Mouse (Mus musculus) liver, adult 2 months (tissue): ENCODE data around the gene Grik1. TPM values are rescaled to one million over a fixed set of nuclear protein-coding genes. Genes with fewer than 3 reads are reported as not detected.

Experiments
- DNase-seq: peaks from one replicate; pipeline ENCODE4 v3.0.0-alpha.2; 2011; ENCODE audit warnings: low read depth, low spot score; ENCODE audit errors: extremely low read depth
- H3K27ac ChIP-seq: fragments of 200-500 bp; replicated peaks from 2 replicates; pipeline ENCODE4 v1.5.1; 2012; ENCODE audit warnings: low read depth, mild to moderate bottlenecking, control low read depth, inconsistent platforms, low read length; ENCODE audit not compliant: insufficient read depth
- H3K27me3 ChIP-seq: fragments of 200-500 bp; 2 replicates; pipeline ENCODE4 v1.6.1; 2012; ENCODE audit warnings: mild to moderate bottlenecking, moderate library complexity, low read length, inconsistent platforms; ENCODE audit not compliant: control insufficient read depth, insufficient read depth
- H3K36me3 ChIP-seq: fragments of 200-500 bp; 2 replicates; pipeline ENCODE4 v1.6.1; 2012; ENCODE audit warnings: low read length, inconsistent platforms; ENCODE audit not compliant: control insufficient read depth, insufficient read depth
- H3K4me1 ChIP-seq: fragments of 200-500 bp; 2 replicates; pipeline ENCODE4 v1.6.1; 2011; ENCODE audit warnings: low read length; ENCODE audit not compliant: control insufficient read depth, insufficient read depth
- H3K4me3 ChIP-seq: fragments of 200-500 bp; 2 replicates; pipeline ENCODE4 v1.5.1; 2011; ENCODE audit warnings: low read depth, mild to moderate bottlenecking, control low read depth, low read length, moderate library complexity; ENCODE audit not compliant: insufficient read depth
- H3K79me2 ChIP-seq: fragments of 200-500 bp; 2 replicates; pipeline ENCODE4 v1.6.1; 2012; ENCODE audit warnings: inconsistent platforms, mild to moderate bottlenecking, low read length, moderate library complexity; ENCODE audit not compliant: control insufficient read depth, insufficient read depth
- H3K9ac ChIP-seq: fragments of 200-500 bp; 2 replicates; pipeline ENCODE4 v1.6.1; 2012; ENCODE audit warnings: low read depth, mild to moderate bottlenecking, control low read depth, inconsistent platforms, low read length
- CTCF ChIP-seq: fragments of 200-500 bp; IDR thresholded peaks from 2 replicates; pipeline ENCODE4 v1.5.1; 2011; ENCODE audit warnings: low read depth, low read length, control low read depth
- POLR2A ChIP-seq: fragments of 200-500 bp; IDR thresholded peaks from 2 replicates; pipeline ENCODE4 v1.6.1; 2011; ENCODE audit warnings: low read length, control low read depth; ENCODE audit not compliant: insufficient read depth; ENCODE audit errors: extremely low read depth
- WGBS: fragments of 180-500 bp; shearing (Covaris S2); methylation state at CpG from one replicate; pipeline ENCODE4 v1.1.7; 2018; 5-methylcytosine and 5-hydroxymethylcytosine counted together
- polyA plus RNA-seq: library from polyadenylated mRNA; depleted of rRNA; stranded (reverse); fragments of >200 nt; gene quantifications from 2 replicates; pipeline ENCODE4 v1.2.3, GENCODE M21; 2012
- total RNA-seq: library from RNA; depleted of rRNA; stranded (reverse); fragments of >200 nt; gene quantifications from 2 replicates; pipeline ENCODE4 v1.2.3, GENCODE M21; 2014

Gene Grik1
- total and polyA plus RNA-seq, 2 experiments, result not detected

DNA sequence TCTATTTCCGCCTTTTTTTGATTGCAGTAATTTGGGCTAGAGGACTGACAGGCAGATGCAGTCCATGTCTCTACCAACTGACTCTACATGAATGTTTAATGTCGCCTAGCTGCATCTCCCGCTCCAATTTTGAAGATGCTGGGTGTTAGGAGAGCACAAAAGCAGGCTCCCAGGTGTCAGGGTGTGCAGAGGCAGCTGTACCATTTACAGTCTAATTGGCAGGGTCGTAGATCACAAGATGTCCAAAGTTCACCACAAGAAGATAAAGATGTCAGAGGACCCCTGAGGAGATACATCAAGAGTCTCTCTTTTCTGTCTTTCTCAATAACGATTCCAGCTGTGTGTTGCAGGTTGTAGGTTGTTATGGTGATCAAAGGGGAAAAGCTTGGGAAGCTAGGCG, 111.3 kb downstream of the Grik1 start:
- H3K79me2 ChIP-seq, result no peaks in the 10 kb centered on the region
- no peaks in the 10 kb centered on the region for H3K27me3 ChIP-seq
- no peak for TF ChIP-seq POLR2A
- H3K36me3 ChIP-seq, result no peaks in the 10 kb centered on the region
- 69% methylated on average over 6 of the region's 6 CpGs for WGBS
- H3K4me3 ChIP-seq, result no peak overlapping the region
- no peak overlapping the region for H3K9ac ChIP-seq
- DNase-seq, result no peak
- H3K27ac ChIP-seq, result no peak overlapping the region
- no peaks in the 10 kb centered on the region for H3K4me1 ChIP-seq

DNA sequence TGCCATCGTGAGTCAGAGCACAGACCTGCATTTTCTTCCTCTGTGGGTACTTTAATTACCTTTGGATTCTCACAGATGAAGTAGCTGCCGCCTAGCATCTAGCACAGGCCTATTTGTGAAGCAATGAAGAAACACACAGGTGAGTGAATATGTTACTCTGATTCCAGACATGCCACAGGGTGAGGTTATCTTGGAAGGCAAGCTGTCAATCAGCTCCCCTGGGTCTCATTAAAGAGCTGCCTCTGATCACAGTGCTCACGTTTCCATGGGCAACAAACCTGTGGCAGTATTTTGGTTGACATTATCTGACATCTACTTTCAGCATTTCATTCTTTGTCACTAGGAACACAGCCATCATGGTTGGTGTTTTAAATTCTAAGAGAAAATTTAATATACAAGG, 112.7 kb downstream of the Grik1 start:
- H3K79me2 ChIP-seq, result no peaks in the 10 kb centered on the region
- H3K9ac ChIP-seq, result no peak overlapping the region
- no peak overlapping the region for H3K4me3 ChIP-seq
- no peak overlapping the region for H3K27ac ChIP-seq
- WGBS, result 59% methylated on average over 3 of the region's 3 CpGs
- DNase-seq, result no peak
- TF ChIP-seq POLR2A, result no peak
- no peak for TF ChIP-seq CTCF
- H3K27me3 ChIP-seq, result no peaks in the 10 kb centered on the region
- no peaks in the 10 kb centered on the region for H3K4me1 ChIP-seq
- no peaks in the 10 kb centered on the region for H3K36me3 ChIP-seq

DNA sequence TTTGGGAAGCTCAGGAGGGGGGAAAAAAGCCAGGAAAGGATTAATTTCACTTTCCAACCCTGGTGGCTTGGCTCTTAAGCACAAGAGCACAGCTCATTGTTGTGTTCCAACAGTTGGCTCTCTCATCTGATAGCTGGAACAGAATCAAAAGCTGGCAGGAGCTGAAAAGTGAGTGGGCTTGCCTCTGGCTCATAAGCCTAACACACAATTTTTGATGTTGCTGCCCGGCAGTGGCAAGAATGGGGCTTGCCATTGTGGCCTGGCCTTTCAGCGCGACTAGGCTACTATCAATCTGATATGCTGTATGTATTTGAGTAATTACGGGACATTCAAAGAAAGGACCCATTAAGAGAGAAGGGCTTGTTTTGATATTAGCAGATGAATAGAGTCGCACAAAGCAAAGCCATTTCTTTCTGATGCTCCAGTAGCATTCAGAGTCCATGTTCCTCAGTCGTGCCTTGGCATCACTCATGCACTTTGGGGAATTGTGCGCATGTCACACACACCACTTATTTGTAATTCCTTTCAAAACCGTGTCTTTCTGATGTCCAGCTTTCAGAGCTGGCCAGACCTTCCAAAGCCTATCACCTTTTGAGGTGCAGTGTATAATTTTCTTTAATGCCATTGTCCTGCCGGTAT, 115.9 kb downstream of the Grik1 start:
- WGBS, result 84% methylated on average over 9 of the region's 9 CpGs
- Histone ChIP-seq H3K9ac (no peak overlapping the region), H3K36me3 (no peaks in the 10 kb centered on the region), H3K79me2 (no peaks in the 10 kb centered on the region), H3K27ac (no peak overlapping the region), H3K4me1 (no peaks in the 10 kb centered on the region), H3K27me3 (no peaks in the 10 kb centered on the region), H3K4me3 (no peak overlapping the region)
- no peak for DNase-seq
- TF ChIP-seq POLR2A, result no peak

DNA sequence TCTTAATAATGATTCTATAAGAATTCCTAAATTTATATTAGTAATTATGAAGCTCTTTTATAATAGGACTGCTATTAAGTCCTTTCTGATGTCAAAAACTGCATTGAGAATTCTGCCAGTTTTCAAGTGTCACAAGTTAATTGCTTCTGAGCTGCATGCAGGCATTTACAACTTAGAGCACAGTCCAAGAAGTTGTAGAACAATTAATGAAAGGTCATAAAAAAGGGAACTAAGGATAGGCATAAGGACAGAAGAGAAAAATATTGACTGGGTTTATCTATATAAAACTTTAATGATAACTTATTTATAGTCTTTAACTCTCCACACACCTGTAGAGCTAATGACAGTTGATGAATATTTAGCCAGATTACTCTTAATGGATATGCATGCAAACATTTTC, 123.5 kb downstream of the Grik1 start:
- Histone ChIP-seq H3K79me2 (no peaks in the 10 kb centered on the region), H3K4me1 (no peaks in the 10 kb centered on the region), H3K36me3 (no peaks in the 10 kb centered on the region), H3K4me3 (no peak overlapping the region), H3K9ac (no peak overlapping the region), H3K27ac (no peak overlapping the region), H3K27me3 (no peaks in the 10 kb centered on the region)
- TF ChIP-seq CTCF, result no peak
- TF ChIP-seq POLR2A, result no peak
- no peak for DNase-seq

DNA sequence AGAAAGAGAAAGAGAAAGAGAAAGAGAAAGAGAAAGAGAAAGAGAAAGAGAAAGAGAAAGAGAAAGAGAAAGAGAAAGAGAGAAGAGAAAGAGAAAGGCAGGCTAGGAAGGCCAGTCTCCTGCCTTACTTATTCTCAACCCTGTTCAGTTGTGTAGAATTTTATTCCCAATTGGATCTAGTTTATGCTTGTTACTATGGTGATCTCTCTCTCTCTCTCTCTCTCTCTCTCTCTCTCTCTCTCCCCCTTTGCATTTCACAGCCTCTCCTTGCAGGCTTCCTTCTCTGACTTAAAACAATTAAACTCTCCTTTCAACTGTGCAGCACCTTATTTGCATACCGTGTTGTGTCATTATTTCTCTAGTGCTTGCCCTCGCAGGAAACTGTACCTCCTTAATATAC, 147.5 kb downstream of the Grik1 start:
- TF ChIP-seq POLR2A, result no peak
- TF ChIP-seq CTCF, result no peak
- WGBS, result 61% methylated on average over 2 of the region's 2 CpGs
- DNase-seq, result no peak
- H3K27me3 ChIP-seq, result no peaks in the 10 kb centered on the region
- no peak overlapping the region for H3K4me3 ChIP-seq
- H3K27ac ChIP-seq, result no peak overlapping the region
- no peaks in the 10 kb centered on the region for H3K79me2 ChIP-seq
- no peaks in the 10 kb centered on the region for H3K36me3 ChIP-seq
- no peaks in the 10 kb centered on the region for H3K4me1 ChIP-seq
- H3K9ac ChIP-seq, result no peak overlapping the region

DNA sequence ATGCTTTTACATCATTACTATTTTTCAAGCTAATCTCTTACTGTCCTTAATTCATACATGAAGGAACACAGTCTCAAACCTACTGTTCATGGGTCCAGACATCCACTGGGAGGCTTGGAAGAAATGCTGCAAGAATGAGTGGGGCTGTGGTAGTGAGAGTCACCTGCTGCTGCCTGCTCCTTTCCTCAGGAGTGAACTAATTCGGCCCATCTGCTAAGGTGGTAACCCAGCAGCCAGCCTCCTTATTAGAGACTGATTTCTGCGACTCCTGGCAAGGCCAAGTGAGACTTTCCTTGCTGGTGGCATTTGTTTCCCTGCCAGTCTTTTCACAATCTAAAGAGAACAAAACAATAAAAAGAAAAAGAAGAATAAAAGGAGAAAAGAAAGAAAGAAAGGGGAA, 147.9 kb downstream of the Grik1 start:
- H3K27ac ChIP-seq, result no peak overlapping the region

More for the DNA sequence above, 147.9 kb downstream of the Grik1 start:
- no peak overlapping the region for H3K9ac ChIP-seq
- DNase-seq, result no peak
- no peak overlapping the region for H3K4me3 ChIP-seq
- H3K36me3 ChIP-seq, result no peaks in the 10 kb centered on the region
- no peak for TF ChIP-seq CTCF
- no peak for TF ChIP-seq POLR2A
- 60% methylated on average over 2 of the region's 2 CpGs for WGBS
- no peaks in the 10 kb centered on the region for H3K79me2 ChIP-seq
- no peaks in the 10 kb centered on the region for H3K4me1 ChIP-seq
- H3K27me3 ChIP-seq, result no peaks in the 10 kb centered on the region
